Mouse (Mus musculus) midbrain, embryonic 11.5 days (tissue): ENCODE results near the gene Sugct. TPM values are rescaled to one million over a fixed set of nuclear protein-coding genes. Genes with fewer than 3 reads are reported as not detected.

Experiments used
- ATAC-seq: fragments of 200-750 bp; cut with Nextera tagmentation; 2 replicates; pipeline ENCODE4 v1.8.0; 2017; ENCODE audit warnings: moderate TSS enrichment, moderate library complexity; ENCODE audit not compliant: low FRiP score
- DNase-seq: peaks from one replicate; pipeline ENCODE4 v3.0.0; 2015; ENCODE audit warnings: low spot score; ENCODE audit errors: missing footprints
- H3K27ac ChIP-seq: fragments of 300-500 bp; sonication (generic); 2 replicates; pipeline ENCODE4 v1.5.1; 2014; ENCODE audit warnings: low read depth, low read length
- H3K27me3 ChIP-seq: fragments of 300-500 bp; sonication (generic); 2 replicates; pipeline ENCODE4 v1.6.1; 2014; ENCODE audit warnings: mild to moderate bottlenecking, low read length, moderate library complexity, mixed read lengths; ENCODE audit not compliant: control insufficient read depth, insufficient read depth
- H3K36me3 ChIP-seq: fragments of 300-500 bp; sonication (generic); 2 replicates; pipeline ENCODE4 v1.6.1; 2014; ENCODE audit warnings: mild to moderate bottlenecking, low read length, moderate library complexity, mixed read lengths; ENCODE audit not compliant: control insufficient read depth, insufficient read depth
- H3K4me1 ChIP-seq: fragments of 300-500 bp; sonication (generic); 2 replicates; pipeline ENCODE4 v1.6.1; 2014; ENCODE audit warnings: low read length; ENCODE audit not compliant: control insufficient read depth, insufficient read depth
- H3K4me2 ChIP-seq: fragments of 300-500 bp; sonication (generic); 2 replicates; pipeline ENCODE4 v1.6.1; 2014; ENCODE audit warnings: mild to moderate bottlenecking, moderate library complexity
- H3K4me3 ChIP-seq: fragments of 300-500 bp; sonication (generic); 2 replicates; pipeline ENCODE4 v1.5.1; 2014; ENCODE audit warnings: low read depth, low read length
- H3K9ac ChIP-seq: fragments of 300-500 bp; sonication (generic); 2 replicates; pipeline ENCODE4 v1.6.1; 2014; ENCODE audit warnings: low read length
- H3K9me3 ChIP-seq: fragments of 300-500 bp; sonication (generic); 2 replicates; pipeline ENCODE4 v1.6.1; 2016; ENCODE audit warnings: low read length; ENCODE audit not compliant: control insufficient read depth
- WGBS: fragments of 180-500 bp; shearing (Covaris S2); extraction: QIAGEN DNeasy Blood & Tissue Kit; methylation state at CpG from one replicate; pipeline ENCODE4 v1.1.7; 2014; 5-methylcytosine and 5-hydroxymethylcytosine counted together
- polyA plus RNA-seq: library from polyadenylated mRNA; unstranded; fragments of >200 nt; fragmentation: Nextera tagmentation; extraction: Ambion mirVana; gene quantifications from 2 replicates; pipeline ENCODE4 v1.2.1, GENCODE M21; 2014

The Sugct gene
- polyA plus RNA-seq, 1 experiment from 2014 or later: 3.3 TPM

- H3K4me2 ChIP-seq: peak overlapping the region; percentile 62
- peak overlapping the region; percentile 89 for H3K9ac ChIP-seq
- no peaks in the 10 kb centered on the region for H3K36me3 ChIP-seq
- H3K27ac ChIP-seq: peak overlapping the region; percentile 74; the same call in 1 of the 2 replicates
- ATAC-seq (no peak), DNase-seq (peak; percentile 86)
- WGBS: 14% methylated on average over 7 of the region's 7 CpGs
- H3K27me3 ChIP-seq: no peaks in the 10 kb centered on the region
- 0 out of 2 replicates have a peak, but pooled peaks cover 4% of the 10 kb centered on the region for H3K4me1 ChIP-seq
- no peaks in the 10 kb centered on the region for H3K9me3 ChIP-seq
- H3K4me3 ChIP-seq: peak overlapping the region; percentile 79
Measured at GRCm38 (mm10) chr13:17695898-17696580, 686 bp upstream of the Sugct start.

GRCm38 (mm10) chr13:17694414-17694813, 939 bp downstream of the Sugct start:
- peak overlapping the region; percentile 53 for H3K4me2 ChIP-seq
- no peak overlapping the region; the same call in 1 of the 2 replicates for H3K27ac ChIP-seq
- WGBS: under 1% methylated on average over 24 of the region's 25 CpGs
- 0 out of 2 replicates have a peak, but pooled peaks cover 4% of the 10 kb centered on the region for H3K4me1 ChIP-seq
- ATAC-seq (peak; percentile 89), DNase-seq (no peak)
- peak overlapping the region; percentile 79 for H3K4me3 ChIP-seq
- H3K9me3 ChIP-seq: no peaks in the 10 kb centered on the region
- no peaks in the 10 kb centered on the region for H3K36me3 ChIP-seq
- no peaks in the 10 kb centered on the region for H3K27me3 ChIP-seq
- peak overlapping the region; percentile 55 for H3K9ac ChIP-seq

GRCm38 (mm10) chr13:17693816-17694215, 1.5 kb downstream of the Sugct start:
- DNase-seq (peak; percentile 85), ATAC-seq (no peak)
- H3K4me1 ChIP-seq: 0 out of 2 replicates have a peak, but pooled peaks cover 4% of the 10 kb centered on the region
- H3K9me3 ChIP-seq: no peaks in the 10 kb centered on the region
- H3K4me2 ChIP-seq: peak overlapping the region; percentile 53; the same call in 1 of the 2 replicates
- no peak overlapping the region for H3K27ac ChIP-seq
- H3K9ac ChIP-seq: no peak overlapping the region
- WGBS: 74% methylated on average over 5 of the region's 5 CpGs
- no peaks in the 10 kb centered on the region for H3K27me3 ChIP-seq
- no peak overlapping the region for H3K4me3 ChIP-seq
- H3K36me3 ChIP-seq: no peaks in the 10 kb centered on the region

- H3K4me2 ChIP-seq: no peak overlapping the region
- H3K9ac ChIP-seq: no peak overlapping the region
- DNase-seq (no peak), ATAC-seq (no peak)
- H3K36me3 ChIP-seq: no peaks in the 10 kb centered on the region
- no peak overlapping the region for H3K27ac ChIP-seq
- 0 out of 2 replicates have a peak, but pooled peaks cover 2% of the 10 kb centered on the region for H3K4me1 ChIP-seq
- 70% methylated on average over 1 of the region's 1 CpGs for WGBS
- H3K27me3 ChIP-seq: no peaks in the 10 kb centered on the region
- no peak overlapping the region for H3K4me3 ChIP-seq
- no peaks in the 10 kb centered on the region for H3K9me3 ChIP-seq
Measured at GRCm38 (mm10) chr13:17691436-17691835, 3.9 kb downstream of the Sugct start.

- Histone ChIP-seq H3K4me2 (no peak overlapping the region), H3K9ac (no peak overlapping the region), H3K4me1 (no peaks in the 10 kb centered on the region), H3K27me3 (no peaks in the 10 kb centered on the region), H3K4me3 (no peak overlapping the region), H3K27ac (no peak overlapping the region), H3K9me3 (no peaks in the 10 kb centered on the region), H3K36me3 (no peaks in the 10 kb centered on the region)
- no peak for DNase-seq
- ATAC-seq: no peak
Measured at GRCm38 (mm10) chr13:17690686-17691085, 4.7 kb downstream of the Sugct start.

GRCm38 (mm10) chr13:17689461-17689860, 5.9 kb downstream of the Sugct start:
- ATAC-seq (no peak), DNase-seq (no peak)
- Histone ChIP-seq H3K4me2 (no peak overlapping the region), H3K36me3 (no peaks in the 10 kb centered on the region), H3K4me3 (no peak overlapping the region), H3K27ac (no peak overlapping the region), H3K9ac (no peak overlapping the region), H3K4me1 (no peaks in the 10 kb centered on the region), H3K27me3 (no peaks in the 10 kb centered on the region), H3K9me3 (no peaks in the 10 kb centered on the region)

- WGBS: 89% methylated on average over 1 of the region's 1 CpGs
- no peaks in the 10 kb centered on the region for H3K4me1 ChIP-seq
- DNase-seq (no peak), ATAC-seq (no peak)
- no peak overlapping the region for H3K27ac ChIP-seq
- H3K4me2 ChIP-seq: no peak overlapping the region
- no peak overlapping the region for H3K4me3 ChIP-seq
- no peak overlapping the region for H3K9ac ChIP-seq
- H3K27me3 ChIP-seq: no peaks in the 10 kb centered on the region
- no peaks in the 10 kb centered on the region for H3K9me3 ChIP-seq
- no peaks in the 10 kb centered on the region for H3K36me3 ChIP-seq
Measured at GRCm38 (mm10) chr13:17671122-17671521, 24.2 kb downstream of the Sugct start.

- H3K4me1 ChIP-seq: no peaks in the 10 kb centered on the region
- no peaks in the 10 kb centered on the region for H3K36me3 ChIP-seq
- ATAC-seq (no peak), DNase-seq (no peak)
- H3K9ac ChIP-seq: no peak overlapping the region
- no peaks in the 10 kb centered on the region for H3K9me3 ChIP-seq
- no peak overlapping the region for H3K4me3 ChIP-seq
- H3K27ac ChIP-seq: no peak overlapping the region
- 88% methylated on average over 1 of the region's 1 CpGs for WGBS
- H3K27me3 ChIP-seq: no peaks in the 10 kb centered on the region
- no peak overlapping the region for H3K4me2 ChIP-seq
Measured at GRCm38 (mm10) chr13:17667380-17667779, 28.0 kb downstream of the Sugct start.

- Histone ChIP-seq H3K27ac (no peak overlapping the region), H3K36me3 (no peaks in the 10 kb centered on the region), H3K9me3 (no peaks in the 10 kb centered on the region), H3K4me3 (no peak overlapping the region), H3K4me1 (no peaks in the 10 kb centered on the region), H3K9ac (no peak overlapping the region), H3K27me3 (no peaks in the 10 kb centered on the region), H3K4me2 (no peak overlapping the region)
- DNase-seq (peak; percentile 90), ATAC-seq (no peak)
- 59% methylated on average over 2 of the region's 2 CpGs for WGBS
Measured at GRCm38 (mm10) chr13:17642294-17642693, 53.1 kb downstream of the Sugct start.
